Mouse (Mus musculus) liver, embryonic 14 days (tissue): ENCODE results near the gene Timeless. TPM values are rescaled to one million over a fixed set of nuclear protein-coding genes. Genes with fewer than 3 reads are reported as not detected.

ENCODE experiments used
- polyA plus RNA-seq: library from polyadenylated mRNA; depleted of rRNA; stranded (reverse); fragments of >200 nt; gene quantifications from 2 replicates; pipeline ENCODE4 v1.2.3, GENCODE M21; 2012; rRNA removed

Gene Timeless
- 11.7 and 14.6 TPM in 2 replicates for polyA plus RNA-seq

GRCm38 (mm10) chr10:128231697-128232419 lies at the start of gene Timeless:
Gene Timeless (plus strand): TSS chr10:128232065.

DNA sequence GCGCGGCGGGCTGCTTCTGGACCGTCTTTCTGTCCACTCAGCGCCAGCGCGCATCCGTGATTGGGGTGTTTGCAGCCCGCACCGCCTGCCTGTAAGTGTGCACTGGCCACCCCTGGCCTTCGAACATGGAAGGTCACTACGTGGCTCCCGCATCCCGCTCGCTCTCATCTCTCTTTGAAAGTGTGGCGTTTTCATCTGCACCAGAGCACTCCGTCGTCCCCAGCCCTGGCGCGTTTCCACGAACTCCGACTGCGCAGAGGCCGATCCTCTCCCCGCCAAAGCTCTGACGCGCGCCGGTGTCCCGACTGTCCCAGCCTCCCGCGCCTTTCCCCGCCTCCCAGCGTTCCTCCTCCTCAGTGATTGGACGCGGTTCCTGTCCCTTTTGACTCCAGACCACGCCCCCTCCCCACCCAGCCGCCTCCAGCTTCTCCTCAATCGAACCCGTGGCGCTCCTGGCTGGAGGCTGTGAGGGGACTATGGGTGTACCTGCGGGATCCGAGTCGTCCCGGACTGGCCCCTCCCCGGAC lies 37.8 kb upstream of the Timeless start, which contains the start of gene Gls2:
TSS of gene Gls2 (plus strand) at position 434 of the 527 bp plus-strand sequence.

GRCm38 (mm10) chr10:128211390-128212108 lies 20.3 kb upstream of the Timeless start, which contains the start of gene Spryd4:
Gene Spryd4 (minus strand): TSS chr10:128211807.

GRCm38 (mm10) chr10:128225538-128225937 lies 6.3 kb upstream of the Timeless start, which contains the start of gene Mip:
Gene Mip (plus strand): TSS chr10:128225838.

DNA sequence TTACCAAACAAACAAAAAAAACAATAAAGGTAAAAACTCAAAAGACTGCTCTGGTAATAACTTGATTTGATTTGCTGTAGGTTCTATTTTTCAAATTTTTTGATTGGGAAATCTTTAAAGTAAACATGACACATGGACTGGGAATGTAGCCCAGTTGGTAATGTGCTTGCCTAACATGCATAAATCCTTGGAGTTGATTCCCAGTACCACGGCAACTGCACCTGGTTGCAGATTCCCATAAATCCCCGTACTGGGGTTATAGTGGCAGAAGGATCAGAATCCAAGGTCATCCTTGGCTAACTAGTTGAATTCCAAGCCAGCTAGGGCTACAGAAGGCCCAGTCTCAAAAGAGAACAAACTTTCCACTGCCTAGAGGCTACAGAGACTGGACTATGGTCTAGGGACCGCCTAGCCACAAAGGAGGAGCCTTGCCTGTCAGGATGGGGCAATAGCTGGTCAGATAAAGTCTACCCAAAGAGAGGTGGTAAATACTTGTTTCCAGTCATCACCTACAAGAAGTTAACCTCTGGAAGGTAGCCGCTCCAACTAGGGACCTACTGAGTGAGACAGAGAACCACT lies 21.9 kb downstream of the Timeless start, which contains the start of gene Apon:
TSS of gene Apon (plus strand) at position 420 of the 579 bp plus-strand sequence.

GRCm38 (mm10) chr10:128268371-128268770 lies 36.5 kb downstream of the Timeless start, which contains the start of gene Apof:
Gene Apof (plus strand): TSS chr10:128268671.

GRCm38 (mm10) chr10:128270287-128270841 lies 38.5 kb downstream of the Timeless start, which contains the start of gene Stat2:
Gene Stat2 (plus strand): TSS chr10:128270559.

GRCm38 (mm10) chr10:128298702-128299171 lies 66.9 kb downstream of the Timeless start, which contains the start of gene Il23a:
Gene Il23a (minus strand): TSS chr10:128298752.

Other genes starting within 250 kb of the Timeless start
- 0.10 TPM in 1 of 2 replicates, not detected in the other for gene Hsd17b6, start 224.5 kb upstream of the Timeless start, polyA plus RNA-seq
- gene Prim1, start 216.9 kb upstream of the Timeless start, polyA plus RNA-seq: 45.2 and 51.2 TPM in 2 replicates
- gene Naca, start 196.5 kb upstream of the Timeless start, polyA plus RNA-seq: 343 and 396 TPM in 2 replicates
- gene Ptges3, start 173.1 kb upstream of the Timeless start, polyA plus RNA-seq: 45.9 and 53.1 TPM in 2 replicates
- gene Atp5b, start 148.8 kb upstream of the Timeless start, polyA plus RNA-seq: 942 and 1,051 TPM in 2 replicates
- 9.0 and 10.6 TPM in 2 replicates for gene Baz2a, start 140.5 kb upstream of the Timeless start, polyA plus RNA-seq
- 10.2 and 10.3 TPM in 2 replicates for gene Rbms2, start 51.8 kb upstream of the Timeless start, polyA plus RNA-seq
- 4.7 and 5.8 TPM in 2 replicates for gene Gls2, start 37.6 kb upstream of the Timeless start, polyA plus RNA-seq
- 11.3 and 14.6 TPM in 2 replicates for gene Spryd4, start 20.3 kb upstream of the Timeless start, polyA plus RNA-seq
- 0.02 TPM in 2 replicates for gene Mip, start 6.2 kb upstream of the Timeless start, polyA plus RNA-seq
- 0.76 and 0.77 TPM in 2 replicates for gene Apon, start 22.0 kb downstream of the Timeless start, polyA plus RNA-seq
- 55.6 and 67.0 TPM in 2 replicates for gene Apof, start 36.6 kb downstream of the Timeless start, polyA plus RNA-seq
- 6.0 and 7.8 TPM in 2 replicates for gene Stat2, start 38.5 kb downstream of the Timeless start, polyA plus RNA-seq
- 0.05 and 0.07 TPM in 2 replicates for gene Il23a, start 66.7 kb downstream of the Timeless start, polyA plus RNA-seq
- 11.6 and 14.5 TPM in 2 replicates for gene Pan2, start 71.3 kb downstream of the Timeless start, polyA plus RNA-seq
- gene Cnpy2, start 90.4 kb downstream of the Timeless start, polyA plus RNA-seq: 40.1 and 42.6 TPM in 2 replicates
- 77.6 and 86.0 TPM in 2 replicates for gene Cs, start 105.7 kb downstream of the Timeless start, polyA plus RNA-seq
- 6.3 and 7.8 TPM in 2 replicates for gene Coq10a, start 136.9 kb downstream of the Timeless start, polyA plus RNA-seq
- 6.6 and 7.5 TPM in 2 replicates for gene Ankrd52, start 145.1 kb downstream of the Timeless start, polyA plus RNA-seq
- gene Slc39a5, start 169.2 kb downstream of the Timeless start, polyA plus RNA-seq: 27.1 and 33.4 TPM in 2 replicates
- 23.4 and 25.4 TPM in 2 replicates for gene Nabp2, start 179.4 kb downstream of the Timeless start, polyA plus RNA-seq
- gene Rnf41, start 179.6 kb downstream of the Timeless start, polyA plus RNA-seq: 5.3 and 6.0 TPM in 2 replicates
- gene Smarcc2, start 227.2 kb downstream of the Timeless start, polyA plus RNA-seq: 29.4 and 31.2 TPM in 2 replicates